29 mouse cellular contexts compared by ENCODE assay signal in the genomic region with DNA sequence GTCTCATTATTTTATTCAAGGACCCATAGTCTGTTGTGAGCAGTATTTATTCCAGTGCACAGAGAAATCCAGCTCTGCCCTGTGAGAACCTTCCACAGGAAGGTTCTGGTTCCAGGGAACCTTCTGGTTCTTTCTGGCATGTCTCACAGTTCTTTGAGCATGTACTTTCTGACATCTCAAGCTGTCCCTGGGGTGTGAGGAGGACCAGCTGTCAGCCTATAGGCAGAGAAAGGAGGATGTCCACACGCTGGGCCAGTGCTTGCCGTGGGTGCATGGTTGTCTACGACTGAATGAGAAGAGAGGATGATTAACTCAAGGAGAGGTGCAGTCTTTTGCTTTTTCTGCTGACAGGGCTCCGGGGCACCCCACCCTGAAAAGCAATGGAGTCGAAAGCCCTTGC. TPM values are rescaled to one million over a fixed set of nuclear protein-coding genes. Genes with fewer than 3 reads are reported as not detected.
A peak's percentile ranks its signal among the peaks of the same experiment; 100 is the strongest.
DNase-seq lines count a peak whose midpoint lies in the region; ATAC-seq and TF ChIP-seq lines count a peak whose summit lies in the region.
"Had no signal": no experiment of that assay in that cellular context is flagged by ENCODE, and none has a peak within 500 bp of the region (broad histone marks: within the 10 kb centered on the region; RNA-seq: fewer than 3 reads in every experiment).

No protein-coding gene starts in this region.

- ATAC-seq in hindbrain, postnatal 0 days: no peak
- no peak for ATAC-seq in hindbrain, embryonic 12.5 days (ENCODE audit: low FRiP score)
- ATAC-seq in limb, embryonic 12.5 days (ENCODE audit: insufficient number of reproducible peaks, insufficient read depth, low FRiP score, low TSS enrichment, low read depth): no peak
- ATAC-seq: activated CD4-positive, CD25-positive, alpha-beta regulatory T cell, adult 4 months; forebrain, embryonic 13.5 days; forebrain, embryonic 16.5 days had no signal

- 73% methylated on average over 5 of the region's 5 CpGs for WGBS in hindbrain, postnatal 0 days
- 83% methylated on average over 5 of the region's 5 CpGs for WGBS in hindbrain, embryonic 12.5 days
- 85% methylated on average over 5 of the region's 5 CpGs for WGBS in limb, embryonic 12.5 days
- 86% methylated on average over 5 of the region's 5 CpGs for WGBS in limb, embryonic 10.5 days

- TF ChIP-seq POLR2A in bone marrow macrophage, adult 2 months (IDR thresholded peaks at IDR 0.05; ENCODE audit: borderline replicate concordance, low read depth, low read length): no peak

- no peaks in the 10 kb centered on the region for H3K27me3 ChIP-seq in hindbrain, postnatal 0 days (ENCODE audit: insufficient read depth, low read length)
- no peaks in the 10 kb centered on the region for H3K27me3 ChIP-seq in hindbrain, embryonic 12.5 days
- H3K27me3 ChIP-seq in limb, embryonic 12.5 days: no peaks in the 10 kb centered on the region
- H3K27me3 ChIP-seq in limb, embryonic 10.5 days (ENCODE audit: low read depth, poor library complexity, severe bottlenecking): no peaks in the 10 kb centered on the region
- H3K27me3 ChIP-seq: forebrain, embryonic 13.5 days had no signal

- 0 out of 2 replicates have a peak overlapping the region, but pooled peaks have one; percentile 36 for H3K27ac ChIP-seq in hindbrain, postnatal 0 days
- H3K27ac ChIP-seq in hindbrain, embryonic 12.5 days: no peak overlapping the region
- 0 out of 2 replicates have a peak overlapping the region, but pooled peaks have one; percentile 1 for H3K27ac ChIP-seq in limb, embryonic 12.5 days
- H3K27ac ChIP-seq in limb, embryonic 10.5 days: no peak overlapping the region
- peak overlapping the region; percentile 66 for H3K27ac ChIP-seq in bone marrow macrophage, adult 2 months (ENCODE audit: insufficient read depth, low read depth, low read length)
- H3K27ac ChIP-seq: forebrain, embryonic 10.5 days; forebrain, embryonic 13.5 days; hindbrain, embryonic 10.5 days; hindbrain, embryonic 14.5 days had no signal

- peak; percentile 60 to 69 for DNase-seq in cerebellum, postnatal 10 days
- no peak for DNase-seq in cerebellum, postnatal 36 days
- DNase-seq in hindbrain, postnatal 0 days (ENCODE audit: low spot score): no peak
- DNase-seq in limb, embryonic 10.5 days (ENCODE audit: low spot score): no peak
- no peak for DNase-seq in gastrocnemius, adult 8-10 months (ENCODE audit: low spot score in 2 of 2)
- DNase-seq: adrenal gland, adult 8-10 months; adrenal gland, postnatal 25 days; cerebellum, adult 11 months; cerebellum, adult 2 months; cerebellum, adult 9-11 months; gastrocnemius, postnatal 10 days; gastrocnemius, postnatal 36 days; heart, postnatal 36 days had no signal

- no peaks in the 10 kb centered on the region for H3K9me3 ChIP-seq in hindbrain, postnatal 0 days (ENCODE audit: low read length)
- no peaks in the 10 kb centered on the region for H3K9me3 ChIP-seq in hindbrain, embryonic 12.5 days (replicated peaks)
- no peaks in the 10 kb centered on the region for H3K9me3 ChIP-seq in limb, embryonic 12.5 days
- H3K9me3 ChIP-seq in limb, embryonic 10.5 days (replicated peaks): no peaks in the 10 kb centered on the region
- H3K9me3 ChIP-seq: forebrain, embryonic 10.5 days; forebrain, embryonic 13.5 days; hindbrain, embryonic 10.5 days had no signal

- no peak overlapping the region for H3K9ac ChIP-seq in hindbrain, postnatal 0 days (replicated peaks; ENCODE audit: low read length)
- H3K9ac ChIP-seq in hindbrain, embryonic 12.5 days: no peak overlapping the region
- H3K9ac ChIP-seq in limb, embryonic 12.5 days (replicated peaks): no peak overlapping the region
- H3K9ac ChIP-seq: forebrain, embryonic 13.5 days; hindbrain, embryonic 14.5 days had no signal

- no peak overlapping the region for H3K4me2 ChIP-seq in hindbrain, postnatal 0 days (ENCODE audit: low read depth, low read length)
- H3K4me2 ChIP-seq in hindbrain, embryonic 12.5 days (replicated peaks): no peak overlapping the region
- no peak overlapping the region for H3K4me2 ChIP-seq in limb, embryonic 12.5 days
- H3K4me2 ChIP-seq: forebrain, embryonic 13.5 days; heart, embryonic 11.5 days; hindbrain, embryonic 14.5 days had no signal

- H3K4me3 ChIP-seq in hindbrain, postnatal 0 days (ENCODE audit: low read length): no peak overlapping the region
- no peak overlapping the region for H3K4me3 ChIP-seq in hindbrain, embryonic 12.5 days
- H3K4me3 ChIP-seq in limb, embryonic 12.5 days (replicated peaks): no peak overlapping the region
- no peak overlapping the region for H3K4me3 ChIP-seq in limb, embryonic 10.5 days
- no peak overlapping the region for H3K4me3 ChIP-seq in bone marrow macrophage, adult 2 months (ENCODE audit: insufficient read depth, low read length)
- H3K4me3 ChIP-seq: forebrain, embryonic 10.5 days; forebrain, embryonic 13.5 days; hindbrain, embryonic 10.5 days had no signal

- TF ChIP-seq CTCF in hindbrain, postnatal 0 days (IDR thresholded peaks at IDR 0.05; ENCODE audit: low read depth): no peak
- TF ChIP-seq CTCF in bone marrow macrophage, adult 2 months (IDR thresholded peaks at IDR 0.05; ENCODE audit: low read depth, low read length): no peak

- no peaks in the 10 kb centered on the region for H3K4me1 ChIP-seq in hindbrain, postnatal 0 days (ENCODE audit: insufficient read depth, low read length)
- peaks cover 3% of the 10 kb centered on the region; the same call in 1 of the 2 replicates for H3K4me1 ChIP-seq in hindbrain, embryonic 12.5 days
- H3K4me1 ChIP-seq in limb, embryonic 12.5 days (replicated peaks): peaks cover 17% of the 10 kb centered on the region
- peaks cover 16% of the 10 kb centered on the region; the same call in 1 of the 2 replicates for H3K4me1 ChIP-seq in limb, embryonic 10.5 days
- H3K4me1 ChIP-seq in bone marrow macrophage, adult 2 months (ENCODE audit: control insufficient read depth, insufficient read depth, low read length): peaks cover 22% of the 10 kb centered on the region
- H3K4me1 ChIP-seq: forebrain, embryonic 13.5 days had no signal

- H3K36me3 ChIP-seq in hindbrain, postnatal 0 days (ENCODE audit: insufficient read depth, low read length): no peaks in the 10 kb centered on the region
- no peaks in the 10 kb centered on the region for H3K36me3 ChIP-seq in hindbrain, embryonic 12.5 days
- H3K36me3 ChIP-seq in limb, embryonic 12.5 days: no peaks in the 10 kb centered on the region
- H3K36me3 ChIP-seq in limb, embryonic 10.5 days: no peaks in the 10 kb centered on the region
- H3K36me3 ChIP-seq: forebrain, embryonic 10.5 days; hindbrain, embryonic 10.5 days had no signal

RNA-seq across cellular contexts. Expression of gene Gucy2d, which starts 13.6 kb away (rescaled TPM):
- 0.18 TPM in 1 of 2 replicates, not detected in the other for total RNA-seq in hindbrain, postnatal 0 days (2014; rRNA removed)
- polyA plus RNA-seq in hindbrain, postnatal 0 days (2015; fragmentation: Nextera tagmentation; extraction: Ambion mirVana): 0.18 and 0.20 TPM in 2 replicates
- polyA plus RNA-seq in hindbrain, embryonic 12.5 days (2016; fragmentation: Nextera tagmentation; extraction: Ambion mirVana): 0.22 TPM in 1 of 2 replicates, not detected in the other
- 0.08 TPM in 1 of 2 replicates, not detected in the other for polyA plus RNA-seq in limb, embryonic 12.5 days (2016; fragmentation: Nextera tagmentation; extraction: Ambion mirVana)
- polyA plus RNA-seq in limb, embryonic 10.5 days (2016; fragmentation: Nextera tagmentation; extraction: Ambion mirVana): 0.05 TPM in 1 of 2 replicates, not detected in the other
- not detected in 2 replicates for polyA plus RNA-seq in bone marrow macrophage, adult 2 months (2012; ENCODE audit: insufficient read depth, insufficient read length, missing spikeins)
- total RNA-seq in gastrocnemius, adult 8-10 months (2022): under 1 TPM in 1 of 4 experiments, not detected in 3; 0.17 TPM
- total RNA-seq: adrenal gland, adult 8-10 months; adrenal gland, postnatal 25 days; ES-E14; gastrocnemius, postnatal 10 days; granulocyte monocyte progenitor cell, adult 5-6 weeks had no signal
- polyA plus RNA-seq: activated CD4-positive, CD25-positive, alpha-beta regulatory T cell, adult 4 months; embryonic facial prominence, embryonic 11.5 days; forebrain, embryonic 10.5 days; forebrain, embryonic 13.5 days; forebrain, embryonic 16.5 days; frontal cortex, adult 2 months; heart, embryonic 14.5 days; hindbrain, embryonic 10.5 days; intestine, embryonic 14.5 days had no signal

Comparison
In these comparisons a context has a peak if more than half of its experiments do, and no peak if none do; other contexts are left out.
1. DNase-seq: peak in cerebellum, postnatal 10 days (2 of 2); none in cerebellum, postnatal 36 days (0 of 2), hindbrain, postnatal 0 days (single experiment), limb, embryonic 10.5 days (single experiment) and gastrocnemius, adult 8-10 months (0 of 2).
2. H3K27ac ChIP-seq: peak in hindbrain, postnatal 0 days (single experiment), limb, embryonic 12.5 days (single experiment) and bone marrow macrophage, adult 2 months (single experiment); none in hindbrain, embryonic 12.5 days (single experiment) and limb, embryonic 10.5 days (single experiment).